Mouse (Mus musculus): ENCODE data around the gene Rhobtb3.

- TF ChIP-seq CTCF (IDR thresholded peaks at IDR 0.05; ENCODE audit: low read depth, low read length), result no peak
- TF ChIP-seq POLR2A (IDR thresholded peaks at IDR 0.05; ENCODE audit: borderline replicate concordance, low read depth, low read length), result no peak
Measured at GRCm38 (mm10) chr13:75880501-75880900, 63.2 kb downstream of the Rhobtb3 start.

All from bone marrow macrophage, adult 2 months (primary cell).